In genomic region chr9:40364312-40364711, GRCm38 (mm10) we compare ENCODE assay signal across 17 mouse cellular contexts.
"Had no signal": no experiment of that assay in that cellular context is flagged by ENCODE, and none has a peak within 500 bp of the region (broad histone marks: within the 10 kb centered on the region; RNA-seq: fewer than 3 reads in every experiment).

No protein-coding gene starts in this region.

- H3K9ac ChIP-seq: intestine, embryonic 15.5 days; limb, embryonic 12.5 days; liver, embryonic 13.5 days; liver, postnatal 0 days; lung, embryonic 15.5 days had no signal

- H3K4me2 ChIP-seq: intestine, embryonic 15.5 days; limb, embryonic 12.5 days; liver, embryonic 13.5 days; lung, embryonic 15.5 days; midbrain, embryonic 11.5 days had no signal

- H3K4me3 ChIP-seq: intestine, embryonic 15.5 days; limb, embryonic 12.5 days; liver, embryonic 13.5 days; lung, embryonic 15.5 days; megakaryocyte, embryonic 14.5 days had no signal

- DNase-seq: kidney, adult 18-20 months; kidney, postnatal 10 days; kidney, postnatal 4 days; liver; liver, embryonic 13.5 days; liver, postnatal 0 days; lung, postnatal 14 days; spleen, adult 18-20 months; thymus, adult 2 months; thymus, postnatal 25 days had no signal

- H3K27ac ChIP-seq: intestine, embryonic 15.5 days; limb, embryonic 12.5 days; liver, embryonic 13.5 days; lung, embryonic 15.5 days; macrophage had no signal

- H3K36me3 ChIP-seq: intestine, embryonic 15.5 days; limb, embryonic 12.5 days; liver, embryonic 13.5 days; lung, embryonic 15.5 days had no signal

- H3K4me1 ChIP-seq: intestine, embryonic 15.5 days; limb, embryonic 12.5 days; liver, embryonic 13.5 days; lung, embryonic 15.5 days; megakaryocyte, embryonic 14.5 days had no signal

- H3K27me3 ChIP-seq: intestine, embryonic 15.5 days; limb, embryonic 12.5 days; liver, embryonic 13.5 days; lung, embryonic 15.5 days; megakaryocyte, embryonic 14.5 days had no signal

- H3K9me3 ChIP-seq: intestine, embryonic 15.5 days; limb, embryonic 12.5 days; liver, embryonic 13.5 days; lung, embryonic 15.5 days; megakaryocyte, embryonic 14.5 days had no signal

- ATAC-seq: intestine, embryonic 15.5 days; liver, postnatal 0 days; midbrain, embryonic 16.5 days had no signal
